Mouse (Mus musculus): ENCODE results near the gene Pus7. TPM values are rescaled to one million over a fixed set of nuclear protein-coding genes. Genes with fewer than 3 reads are reported as not detected.
"Not testable (repeated sequence)": the region's sequence is repeated elsewhere in the genome, so short reads cannot be mapped to it uniquely, and the experiment has no call there.

The Pus7 gene
- total RNA-seq, 1 experiment from 2014 or later, result 58.8 TPM

GRCm38 (mm10) chr5:23758633-23759032, 24.9 kb downstream of the Pus7 start:
- peak; percentile 93 for ATAC-seq (replicated peaks; ENCODE audit: low read depth, poor library complexity, severe bottlenecking)

GRCm38 (mm10) chr5:23756368-23756767, 27.1 kb downstream of the Pus7 start:
- no peak for ATAC-seq (replicated peaks; ENCODE audit: low read depth, poor library complexity, severe bottlenecking)

GRCm38 (mm10) chr5:23755591-23755990, 27.9 kb downstream of the Pus7 start:
- no peak for ATAC-seq (replicated peaks; ENCODE audit: low read depth, poor library complexity, severe bottlenecking)

GRCm38 (mm10) chr5:23749882-23750281, 33.6 kb downstream of the Pus7 start:
- ATAC-seq (replicated peaks; ENCODE audit: low read depth, poor library complexity, severe bottlenecking), result no peak

GRCm38 (mm10) chr5:23743261-23743660, 40.2 kb downstream of the Pus7 start:
- ATAC-seq (replicated peaks; ENCODE audit: low read depth, poor library complexity, severe bottlenecking), result no peak

GRCm38 (mm10) chr5:23737111-23737510, 46.4 kb downstream of the Pus7 start:
- no peak for ATAC-seq (replicated peaks; ENCODE audit: low read depth, poor library complexity, severe bottlenecking)

GRCm38 (mm10) chr5:23736366-23736765, 47.1 kb downstream of the Pus7 start:
- no peak for ATAC-seq (replicated peaks; ENCODE audit: low read depth, poor library complexity, severe bottlenecking)

GRCm38 (mm10) chr5:23721956-23722355, 61.6 kb downstream of the Pus7 start:
- ATAC-seq (replicated peaks; ENCODE audit: low read depth, poor library complexity, severe bottlenecking), result no peak

- peak; percentile 36 for ATAC-seq (replicated peaks; ENCODE audit: low read depth, poor library complexity, severe bottlenecking)
Observed at GRCm38 (mm10) chr5:23718881-23719328, 64.6 kb downstream of the Pus7 start.

GRCm38 (mm10) chr5:23718182-23718534, 65.4 kb downstream of the Pus7 start:
- no peak for ATAC-seq (replicated peaks; ENCODE audit: low read depth, poor library complexity, severe bottlenecking)

- ATAC-seq (replicated peaks; ENCODE audit: low read depth, poor library complexity, severe bottlenecking), result no peak
Observed at GRCm38 (mm10) chr5:23717469-23718181, 65.9 kb downstream of the Pus7 start.

- no peak for ATAC-seq (replicated peaks; ENCODE audit: low read depth, poor library complexity, severe bottlenecking)
Observed at GRCm38 (mm10) chr5:23713401-23714335, 69.8 kb downstream of the Pus7 start.

GRCm38 (mm10) chr5:23712130-23713001, 71.1 kb downstream of the Pus7 start:
- ATAC-seq (replicated peaks; ENCODE audit: low read depth, poor library complexity, severe bottlenecking), result peak; percentile 99

- ATAC-seq (replicated peaks; ENCODE audit: low read depth, poor library complexity, severe bottlenecking), result not testable (repeated sequence)
Observed at GRCm38 (mm10) chr5:23711671-23712129, 71.8 kb downstream of the Pus7 start.

GRCm38 (mm10) chr5:23711244-23711643, 72.3 kb downstream of the Pus7 start:
- no peak for ATAC-seq (replicated peaks; ENCODE audit: low read depth, poor library complexity, severe bottlenecking)

GRCm38 (mm10) chr5:23709661-23710060, 73.8 kb downstream of the Pus7 start:
- no peak for ATAC-seq (replicated peaks; ENCODE audit: low read depth, poor library complexity, severe bottlenecking)

GRCm38 (mm10) chr5:23706601-23707597, 76.6 kb downstream of the Pus7 start:
- ATAC-seq (replicated peaks; ENCODE audit: low read depth, poor library complexity, severe bottlenecking), result not testable (repeated sequence)

GRCm38 (mm10) chr5:23697457-23697856, 86.1 kb downstream of the Pus7 start:
- ATAC-seq (replicated peaks; ENCODE audit: low read depth, poor library complexity, severe bottlenecking), result no peak

Data from common myeloid progenitor, adult 5-6 weeks (primary cell).